Mouse (Mus musculus) embryonic fibroblast, embryonic 13.5 days (primary cell): ENCODE results near the gene Tmem200b.

ENCODE experiments used
- CTCF ChIP-seq: IDR thresholded peaks from 2 replicates; pipeline ENCODE4 v1.5.1; 2011; ENCODE audit warnings: mild to moderate bottlenecking, control low read depth, low read length, moderate library complexity, borderline replicate concordance; ENCODE audit not compliant: insufficient read depth
- POLR2A ChIP-seq: IDR thresholded peaks from 2 replicates; pipeline ENCODE4 v1.6.1; 2011; ENCODE audit warnings: low read depth, mild to moderate bottlenecking, control low read depth, low read length, moderate library complexity

- TF ChIP-seq CTCF (no peak), POLR2A (no peak)
These were observed 35.6 kb downstream of the Tmem200b start for GRCm38 (mm10) chr4:131957161-131957560.
